Mouse (Mus musculus): Measurements from ENCODE around the gene 3425401B19Rik. TPM values are rescaled to one million over a fixed set of nuclear protein-coding genes. Genes with fewer than 3 reads are reported as not detected.

Gene 3425401B19Rik
- polyA plus RNA-seq, 1 experiment from 2014 or later: 0.19 TPM

GRCm38 (mm10) chr14:32638485-32638884, 46.6 kb downstream of the 3425401B19Rik start:
- Histone ChIP-seq H3K4me1 (no peaks in the 10 kb centered on the region), H3K27ac (no peak overlapping the region), H3K36me3 (no peaks in the 10 kb centered on the region), H3K9ac (no peak overlapping the region), H3K9me3 (no peaks in the 10 kb centered on the region), H3K4me3 (no peak overlapping the region), H3K4me2 (no peak overlapping the region), H3K27me3 (no peaks in the 10 kb centered on the region)
- 86% methylated on average over 2 of the region's 2 CpGs for WGBS
- no peak for ATAC-seq (ENCODE audit: borderline replicate concordance, extremely low read depth, low FRiP score, low TSS enrichment)

DNA sequence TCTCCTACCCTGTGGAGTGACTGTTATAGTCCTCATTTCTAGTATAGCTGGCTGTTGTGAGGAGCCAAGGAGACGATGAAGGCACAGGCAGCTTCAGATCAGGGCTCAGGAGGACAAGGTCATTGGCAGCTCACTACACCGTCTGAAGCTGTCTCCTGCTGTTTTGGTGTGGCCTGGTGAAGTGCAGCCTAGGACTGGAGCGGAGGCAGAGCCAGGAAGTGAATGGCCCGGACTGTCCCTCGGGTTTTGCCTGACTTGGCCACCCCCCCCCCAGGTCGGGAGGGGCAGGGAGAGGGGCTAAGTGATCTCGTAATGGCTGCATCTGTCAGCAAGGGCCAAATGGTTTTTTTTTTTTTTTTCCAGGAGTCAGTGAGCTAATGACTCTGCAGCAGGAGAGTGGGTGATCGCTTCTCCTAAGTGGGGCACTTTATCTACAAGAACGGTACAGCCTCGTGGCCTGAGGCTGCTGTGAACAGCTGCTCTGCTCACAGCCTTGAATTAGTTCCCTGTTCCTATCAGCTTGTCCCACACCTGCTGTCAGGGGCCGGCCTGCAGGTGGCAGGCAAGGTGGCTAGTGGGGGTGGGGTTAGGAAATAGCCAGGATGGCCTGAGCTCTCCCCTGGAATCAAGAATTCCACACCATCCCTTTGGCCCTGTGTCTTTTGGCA, 50.9 kb downstream of the 3425401B19Rik start:
- Histone ChIP-seq H3K27me3 (no peaks in the 10 kb centered on the region), H3K36me3 (no peaks in the 10 kb centered on the region), H3K4me1 (no peaks in the 10 kb centered on the region), H3K4me2 (no peak overlapping the region), H3K27ac (no peak overlapping the region), H3K4me3 (no peak overlapping the region), H3K9me3 (no peaks in the 10 kb centered on the region), H3K9ac (no peak overlapping the region)
- no peak for ATAC-seq (ENCODE audit: borderline replicate concordance, extremely low read depth, low FRiP score, low TSS enrichment)
- WGBS: 13% methylated on average over 11 of the region's 11 CpGs

DNA sequence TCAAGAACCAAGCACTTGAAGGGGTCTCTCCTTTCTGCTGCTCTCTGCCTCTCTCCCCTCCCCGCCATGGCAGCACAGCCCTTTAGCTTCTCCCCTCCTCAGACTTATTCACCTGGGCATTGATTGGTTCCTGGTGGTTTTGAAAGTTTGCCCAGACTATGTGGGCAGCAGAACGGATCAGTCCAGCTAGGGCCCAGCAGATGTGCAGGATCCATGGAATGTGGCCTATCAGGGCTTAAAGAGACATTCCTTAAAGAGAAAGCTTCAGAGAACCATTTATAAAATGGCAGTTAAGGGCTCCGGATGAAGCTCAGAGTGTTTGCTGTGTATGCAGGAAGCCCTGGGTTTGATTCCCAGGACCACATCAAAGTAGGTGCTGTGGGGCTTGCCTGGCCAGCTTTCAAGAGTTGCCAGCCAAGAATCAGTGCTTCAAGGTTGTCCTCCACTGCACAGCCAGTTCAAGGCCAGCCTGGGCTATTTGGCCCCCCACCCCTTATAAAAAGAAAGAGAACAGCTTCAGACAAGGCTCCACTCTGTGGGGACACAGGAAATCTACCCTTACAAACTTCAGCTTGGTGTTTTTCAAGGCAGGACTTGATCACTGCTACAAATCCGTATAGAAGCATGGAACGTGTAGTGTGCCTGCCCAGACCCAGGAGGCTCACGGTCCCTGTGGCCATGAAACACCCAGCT, 52.0 kb downstream of the 3425401B19Rik start:
- Histone ChIP-seq H3K36me3 (no peaks in the 10 kb centered on the region), H3K9ac (no peak overlapping the region), H3K4me2 (no peak overlapping the region), H3K9me3 (no peaks in the 10 kb centered on the region), H3K27me3 (no peaks in the 10 kb centered on the region), H3K4me1 (no peaks in the 10 kb centered on the region), H3K4me3 (no peak overlapping the region), H3K27ac (no peak overlapping the region)
- no peak for ATAC-seq (ENCODE audit: borderline replicate concordance, extremely low read depth, low FRiP score, low TSS enrichment)
- 71% methylated on average over 6 of the region's 6 CpGs for WGBS

- H3K27me3 ChIP-seq: no peaks in the 10 kb centered on the region
- peak overlapping the region; percentile 23; the same call in 1 of the 2 replicates for H3K4me2 ChIP-seq
- no peaks in the 10 kb centered on the region for H3K4me1 ChIP-seq
- H3K36me3 ChIP-seq: no peaks in the 10 kb centered on the region
- 37% methylated on average over 10 of the region's 10 CpGs for WGBS
- no peaks in the 10 kb centered on the region for H3K9me3 ChIP-seq
- H3K4me3 ChIP-seq: no peak overlapping the region
- no peak overlapping the region for H3K9ac ChIP-seq
- no peak for ATAC-seq (ENCODE audit: borderline replicate concordance, extremely low read depth, low FRiP score, low TSS enrichment)
- H3K27ac ChIP-seq: no peak overlapping the region
Measured at GRCm38 (mm10) chr14:32628584-32628983, 56.5 kb downstream of the 3425401B19Rik start.

DNA sequence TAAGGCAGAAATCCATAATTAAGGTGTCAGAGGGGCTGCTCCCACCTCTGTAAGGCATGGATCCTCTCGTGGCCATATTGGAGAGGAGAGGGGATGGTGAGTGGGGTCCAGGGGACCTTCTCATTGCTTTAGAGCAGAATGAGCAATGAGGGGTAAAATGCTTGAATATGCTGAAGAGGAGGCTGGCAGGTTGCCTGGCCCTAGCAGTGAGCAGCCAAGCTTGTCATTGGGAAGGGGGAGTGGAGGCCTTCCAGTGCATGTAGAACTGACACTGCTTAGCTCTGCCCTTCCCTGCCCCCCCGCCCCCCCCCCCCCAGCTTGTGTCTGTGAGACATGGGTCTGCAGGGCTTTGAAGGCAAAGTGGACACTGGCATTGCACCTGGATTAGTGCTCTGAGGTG, 57.8 kb downstream of the 3425401B19Rik start:
- WGBS: 32% methylated on average over 2 of the region's 2 CpGs
- Histone ChIP-seq H3K4me3 (no peak overlapping the region), H3K9me3 (no peaks in the 10 kb centered on the region), H3K36me3 (no peaks in the 10 kb centered on the region), H3K27ac (no peak overlapping the region), H3K9ac (no peak overlapping the region), H3K27me3 (no peaks in the 10 kb centered on the region; the same call in 1 of the 2 replicates), H3K4me1 (no peaks in the 10 kb centered on the region), H3K4me2 (no peak overlapping the region)
- no peak for ATAC-seq (ENCODE audit: borderline replicate concordance, extremely low read depth, low FRiP score, low TSS enrichment)

- WGBS: 78% methylated on average over 7 of the region's 7 CpGs
- ATAC-seq (ENCODE audit: borderline replicate concordance, extremely low read depth, low FRiP score, low TSS enrichment): no peak
- no peaks in the 10 kb centered on the region; the same call in 1 of the 2 replicates for H3K27me3 ChIP-seq
Measured at GRCm38 (mm10) chr14:32624811-32625210, 60.3 kb downstream of the 3425401B19Rik start.

DNA sequence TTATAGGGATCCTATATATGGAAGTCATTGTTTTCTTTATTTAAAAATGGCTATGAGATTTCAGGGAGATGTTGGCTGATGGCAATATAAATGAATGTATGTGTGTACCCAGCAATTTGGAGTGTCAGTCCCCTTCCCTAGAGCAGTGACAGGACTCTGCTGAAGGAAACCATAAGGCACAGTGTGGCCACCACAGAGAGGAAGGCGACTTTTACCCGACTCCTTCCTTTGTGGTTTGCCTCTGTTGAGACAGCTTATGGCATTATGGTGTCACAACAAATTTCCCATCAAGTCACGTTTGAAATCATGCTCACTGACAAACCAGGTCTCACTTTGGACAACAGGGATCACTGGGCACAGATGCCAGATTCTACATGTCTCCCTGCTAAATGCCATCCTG, 60.8 kb downstream of the 3425401B19Rik start:
- 70% methylated on average over 3 of the region's 3 CpGs for WGBS

More at GRCm38 (mm10) chr14:32624811-32625210, 60.3 kb downstream of the 3425401B19Rik start:
- H3K9me3 ChIP-seq: no peaks in the 10 kb centered on the region
- H3K27ac ChIP-seq: no peak overlapping the region
- no peaks in the 10 kb centered on the region for H3K36me3 ChIP-seq
- no peak overlapping the region for H3K4me2 ChIP-seq
- no peak overlapping the region for H3K9ac ChIP-seq
- H3K4me1 ChIP-seq: no peaks in the 10 kb centered on the region
- H3K4me3 ChIP-seq: no peak overlapping the region

DNA sequence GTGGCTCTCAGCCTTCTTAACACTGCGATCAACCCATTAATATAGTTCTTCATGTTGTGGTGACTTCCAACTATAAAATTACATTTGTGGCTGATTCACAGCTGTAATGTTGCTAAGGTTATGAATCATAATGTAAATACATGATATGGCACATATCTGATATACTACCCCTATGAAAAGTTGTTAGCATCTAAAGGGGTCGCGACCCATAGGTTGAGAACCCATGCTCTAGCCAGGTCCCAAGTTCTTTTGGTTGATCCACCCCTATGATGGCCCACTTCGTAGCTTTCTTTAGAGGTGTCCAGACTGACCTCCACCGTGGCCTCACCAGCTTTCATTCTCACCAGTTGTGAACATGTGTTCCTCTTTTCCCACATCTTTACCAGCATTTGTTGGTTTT, 67.8 kb downstream of the 3425401B19Rik start:
- Histone ChIP-seq H3K27ac (no peak overlapping the region), H3K9ac (no peak overlapping the region), H3K4me1 (no peaks in the 10 kb centered on the region), H3K36me3 (no peaks in the 10 kb centered on the region), H3K27me3 (no peaks in the 10 kb centered on the region), H3K9me3 (no peaks in the 10 kb centered on the region), H3K4me3 (no peak overlapping the region), H3K4me2 (no peak overlapping the region)
- 83% methylated on average over 5 of the region's 5 CpGs for WGBS
- no peak for ATAC-seq (ENCODE audit: borderline replicate concordance, extremely low read depth, low FRiP score, low TSS enrichment)

More for the DNA sequence above, 60.8 kb downstream of the 3425401B19Rik start:
- Histone ChIP-seq H3K36me3 (no peaks in the 10 kb centered on the region), H3K4me2 (no peak overlapping the region), H3K27ac (no peak overlapping the region), H3K4me3 (no peak overlapping the region), H3K27me3 (no peaks in the 10 kb centered on the region; the same call in 1 of the 2 replicates), H3K4me1 (no peaks in the 10 kb centered on the region), H3K9me3 (no peaks in the 10 kb centered on the region), H3K9ac (no peak overlapping the region)
- no peak for ATAC-seq (ENCODE audit: borderline replicate concordance, extremely low read depth, low FRiP score, low TSS enrichment)

DNA sequence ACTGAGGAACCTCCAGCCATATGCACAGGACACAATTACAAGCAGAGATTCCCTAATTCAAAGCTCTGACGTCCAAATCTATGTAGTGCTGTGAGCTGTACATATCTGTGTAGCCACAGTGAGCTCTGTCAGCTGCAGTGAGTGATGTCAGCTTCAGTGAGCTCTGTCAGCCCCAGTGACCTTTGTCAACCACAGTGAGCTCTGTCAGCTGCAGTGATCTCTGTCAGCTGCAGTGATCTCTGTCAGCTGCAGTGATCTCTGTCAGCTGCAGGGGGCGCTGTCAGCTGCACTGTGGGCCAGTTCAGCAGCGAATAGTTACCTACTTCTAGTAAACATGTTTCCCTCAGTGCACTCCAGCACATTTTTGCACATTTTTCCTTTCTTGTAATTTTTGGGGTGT, 75.7 kb downstream of the 3425401B19Rik start:
- Histone ChIP-seq H3K4me3 (no peak overlapping the region), H3K36me3 (no peaks in the 10 kb centered on the region), H3K27me3 (peaks cover 13% of the 10 kb centered on the region), H3K4me2 (no peak overlapping the region), H3K9ac (no peak overlapping the region), H3K4me1 (no peaks in the 10 kb centered on the region), H3K9me3 (no peaks in the 10 kb centered on the region), H3K27ac (no peak overlapping the region)
- no peak for ATAC-seq (ENCODE audit: borderline replicate concordance, extremely low read depth, low FRiP score, low TSS enrichment)
- WGBS: 11% methylated on average over 3 of the region's 3 CpGs

Other genes with a start within 250 kb of the 3425401B19Rik start
- gene Slc18a3, start 220.4 kb downstream of the 3425401B19Rik start, polyA plus RNA-seq (2015; fragmentation: Nextera tagmentation; extraction: Ambion mirVana): 0.34 and 1.4 TPM in 2 replicates
- gene Chat, start 219.3 kb downstream of the 3425401B19Rik start, polyA plus RNA-seq (2015; fragmentation: Nextera tagmentation; extraction: Ambion mirVana): 0.11 TPM in 1 of 2 replicates, not detected in the other
- gene Ercc6, start 171.8 kb downstream of the 3425401B19Rik start, polyA plus RNA-seq (2015; fragmentation: Nextera tagmentation; extraction: Ambion mirVana): 13.5 and 21.0 TPM in 2 replicates
- gene Prrxl1, start 85.9 kb downstream of the 3425401B19Rik start, polyA plus RNA-seq (2015; fragmentation: Nextera tagmentation; extraction: Ambion mirVana): 0.10 and 0.25 TPM in 2 replicates
- 0.77 and 0.98 TPM in 2 replicates for gene Tmem273, start 100.7 kb upstream of the 3425401B19Rik start, polyA plus RNA-seq (2015; fragmentation: Nextera tagmentation; extraction: Ambion mirVana)
- 0.11 and 0.13 TPM in 2 replicates for gene Fam170b, start 148.7 kb upstream of the 3425401B19Rik start, polyA plus RNA-seq (2015; fragmentation: Nextera tagmentation; extraction: Ambion mirVana)
- gene Vstm4, start 171.5 kb upstream of the 3425401B19Rik start, polyA plus RNA-seq (2015; fragmentation: Nextera tagmentation; extraction: Ambion mirVana): 60.1 and 62.8 TPM in 2 replicates